ENCODE assay signal across 8 mouse cellular contexts in the genomic region with DNA sequence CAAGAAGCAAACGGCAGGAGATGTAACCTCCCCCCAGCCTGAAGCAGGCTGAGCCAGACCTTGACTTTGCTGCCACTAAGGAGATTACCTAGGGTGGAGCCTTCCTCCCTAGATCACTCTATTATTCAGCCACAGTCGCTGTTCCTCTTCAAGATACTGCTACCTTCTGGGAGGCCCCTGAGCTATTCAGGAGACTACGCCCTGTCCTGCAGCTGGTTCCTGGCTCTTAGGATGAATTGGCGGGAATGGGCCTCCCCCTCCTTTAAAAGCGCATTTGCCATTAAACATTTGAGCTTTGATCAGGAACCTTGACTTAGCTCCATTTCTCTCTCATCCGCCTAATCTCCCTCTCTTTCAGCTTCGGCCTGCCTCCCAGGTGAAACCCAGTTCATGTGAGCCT.
A peak's percentile ranks its signal among the peaks of the same experiment; 100 is the strongest.
DNase-seq lines count a peak whose midpoint lies in the region; ATAC-seq and TF ChIP-seq lines count a peak whose summit lies in the region.
"Not testable (repeated sequence)": the region's sequence is repeated elsewhere in the genome, so short reads cannot be mapped to it uniquely, and the experiment has no call there.

No protein-coding gene starts in this region.

- TF ChIP-seq CTCF in ES-Bruce4 (IDR thresholded peaks at IDR 0.05; ENCODE audit: low read depth, low read length); intestine, postnatal 0 days (IDR thresholded peaks at IDR 0.05; ENCODE audit: low read depth): not testable (repeated sequence)

- H3K4me3 ChIP-seq in ES-Bruce4 (ENCODE audit: low read depth, low read length); intestine, embryonic 15.5 days (replicated peaks); intestine, embryonic 16.5 days (ENCODE audit: low read length); intestine, postnatal 0 days (ENCODE audit: low read depth, low read length): not testable (repeated sequence)

- H3K4me1 ChIP-seq in ES-Bruce4 (ENCODE audit: control insufficient read depth, insufficient read depth, low read length); intestine, embryonic 15.5 days (replicated peaks); intestine, embryonic 16.5 days (ENCODE audit: control insufficient read depth, insufficient read depth, low read length); intestine, postnatal 0 days (replicated peaks; ENCODE audit: control insufficient read depth, insufficient read depth, low read length): not testable (repeated sequence)

- H3K36me3 ChIP-seq in ES-Bruce4 (ENCODE audit: control insufficient read depth, insufficient read depth, low read length, poor library complexity, severe bottlenecking); intestine, embryonic 15.5 days; intestine, embryonic 16.5 days (ENCODE audit: control insufficient read depth, insufficient read depth, low read length); intestine, postnatal 0 days (ENCODE audit: control insufficient read depth, insufficient read depth): not testable (repeated sequence)

- H3K4me2 ChIP-seq in intestine, embryonic 15.5 days (replicated peaks); intestine, embryonic 16.5 days (ENCODE audit: low read depth, low read length); intestine, postnatal 0 days (replicated peaks; ENCODE audit: low read depth): not testable (repeated sequence)

- 71% methylated on average over 7 of the region's 7 CpGs for WGBS in intestine, embryonic 15.5 days
- 62% methylated on average over 7 of the region's 7 CpGs for WGBS in intestine, embryonic 16.5 days
- WGBS in intestine, postnatal 0 days = 37% methylated on average over 7 of the region's 7 CpGs

- peak; percentile 70; the same call in 1 of the 2 replicates for ATAC-seq in intestine, embryonic 15.5 days
- ATAC-seq in intestine, embryonic 16.5 days = peak; percentile 75
- ATAC-seq in intestine, postnatal 0 days = 0 out of 2 replicates have a peak, but pooled peaks have one; percentile 38

- DNase-seq in ES-CJ7 (ENCODE audit: low read depth, low spot score) (peak; percentile 63), R1 (ENCODE audit: low read depth, low spot score) (peak; percentile 27), WW6 (ENCODE audit: low read depth, low spot score) (peak; percentile 53), ZHBTc4 (ENCODE audit: low read depth, low spot score) (peak; percentile 61)

- peak; percentile 69; the same call in 1 of the 2 replicates for TF ChIP-seq EP300 in ES-Bruce4 (IDR thresholded peaks at IDR 0.05; ENCODE audit: insufficient read depth, low read depth, low read length)

- H3K27ac ChIP-seq in ES-Bruce4 (ENCODE audit: insufficient read depth, low read length); intestine, embryonic 15.5 days; intestine, embryonic 16.5 days (ENCODE audit: low read length); intestine, postnatal 0 days (ENCODE audit: low read depth, low read length): not testable (repeated sequence)

- H3K9me3 ChIP-seq in ES-Bruce4 (replicated peaks; ENCODE audit: control insufficient read depth, insufficient read depth, low read length, poor library complexity, severe bottlenecking) = peaks cover 12% of the 10 kb centered on the region
- not testable (repeated sequence) for H3K9me3 ChIP-seq in intestine, embryonic 15.5 days; intestine, embryonic 16.5 days (ENCODE audit: control insufficient read depth, low read length); intestine, postnatal 0 days (ENCODE audit: control insufficient read depth)

- H3K27me3 ChIP-seq in ES-Bruce4 (ENCODE audit: control insufficient read depth, insufficient read depth, low read length, poor library complexity, severe bottlenecking); intestine, embryonic 15.5 days (replicated peaks); intestine, embryonic 16.5 days (replicated peaks; ENCODE audit: control insufficient read depth, insufficient read depth, low read length); intestine, postnatal 0 days (replicated peaks; ENCODE audit: control insufficient read depth, insufficient read depth, low read length): not testable (repeated sequence)

- TF ChIP-seq POLR2A in ES-Bruce4 (IDR thresholded peaks at IDR 0.05; ENCODE audit: insufficient read depth, low read length) = not testable (repeated sequence)

- H3K9ac ChIP-seq in ES-Bruce4 (ENCODE audit: low read depth, poor library complexity, severe bottlenecking); intestine, embryonic 15.5 days; intestine, embryonic 16.5 days (ENCODE audit: low read depth, low read length); intestine, postnatal 0 days (ENCODE audit: low read depth, low read length): not testable (repeated sequence)
